Mouse (Mus musculus) E14TG2a.4 (cell line): ENCODE data around the gene Slc44a4.
A peak's percentile ranks its signal among the peaks of the same experiment; 100 is the strongest.
"Not testable (repeated sequence)": the region's sequence is repeated elsewhere in the genome, so short reads cannot be mapped to it uniquely, and the experiment has no call there.

ENCODE experiments used
- H3K27me3 ChIP-seq: 2 replicates; pipeline ENCODE4 v1.6.1; 2014; ENCODE audit warnings: low read length, control low read depth; ENCODE audit not compliant: insufficient read depth
- H3K36me3 ChIP-seq: 2 replicates; pipeline ENCODE4 v1.6.1; 2014; ENCODE audit warnings: low read length, control low read depth; ENCODE audit not compliant: insufficient read depth
- H3K4me1 ChIP-seq: replicated peaks from 2 replicates; pipeline ENCODE4 v1.6.1; 2014; ENCODE audit warnings: low read depth, low read length, control low read depth
- H3K4me3 ChIP-seq: replicated peaks from 2 replicates; pipeline ENCODE4 v1.5.1; 2014; ENCODE audit warnings: mild to moderate bottlenecking, low read length
- H3K9me3 ChIP-seq: 2 replicates; pipeline ENCODE4 v1.6.1; 2014; ENCODE audit warnings: low read length, control low read depth
- CTCF ChIP-seq: conservative IDR thresholded peaks from 2 replicates; pipeline ENCODE4 v1.5.1; 2014; ENCODE audit warnings: low read length
- NANOG ChIP-seq: IDR thresholded peaks from 2 replicates; pipeline ENCODE4 v1.6.1; 2014; ENCODE audit warnings: borderline replicate concordance, low read length, mixed read lengths
- POU5F1 ChIP-seq: IDR thresholded peaks from 2 replicates; pipeline ENCODE4 v1.6.1; 2014; ENCODE audit warnings: low read length, borderline replicate concordance

The Slc44a4 gene

DNA sequence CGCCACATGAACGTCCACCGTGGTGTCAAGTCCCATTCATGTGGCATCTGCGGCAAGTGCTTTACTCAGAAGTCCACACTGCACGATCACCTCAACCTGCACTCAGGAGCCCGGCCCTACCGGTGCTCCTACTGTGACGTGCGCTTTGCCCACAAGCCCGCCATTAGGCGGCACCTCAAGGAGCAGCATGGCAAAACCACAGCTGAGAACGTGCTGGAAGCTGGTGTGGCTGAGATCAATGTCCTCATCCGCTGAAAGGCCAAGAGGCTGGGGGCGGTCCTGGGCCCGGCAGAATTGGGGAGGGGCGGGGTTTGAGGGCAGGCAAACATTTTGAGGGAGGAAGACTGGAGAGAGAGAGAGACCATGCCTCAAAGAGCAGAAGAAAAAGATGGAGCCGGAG is 17.9 kb upstream of the Slc44a4 start:
- 0 out of 2 replicates have a peak, but pooled peaks cover 4% of the 10 kb centered on the region for H3K27me3 ChIP-seq
- H3K9me3 ChIP-seq: no peaks in the 10 kb centered on the region
- H3K4me1 ChIP-seq: peaks cover 70% of the 10 kb centered on the region
- H3K36me3 ChIP-seq: peaks cover 19% of the 10 kb centered on the region
- H3K4me3 ChIP-seq: peak overlapping the region; percentile 59
- TF ChIP-seq CTCF (no peak), POU5F1 (no peak), NANOG (no peak)

DNA sequence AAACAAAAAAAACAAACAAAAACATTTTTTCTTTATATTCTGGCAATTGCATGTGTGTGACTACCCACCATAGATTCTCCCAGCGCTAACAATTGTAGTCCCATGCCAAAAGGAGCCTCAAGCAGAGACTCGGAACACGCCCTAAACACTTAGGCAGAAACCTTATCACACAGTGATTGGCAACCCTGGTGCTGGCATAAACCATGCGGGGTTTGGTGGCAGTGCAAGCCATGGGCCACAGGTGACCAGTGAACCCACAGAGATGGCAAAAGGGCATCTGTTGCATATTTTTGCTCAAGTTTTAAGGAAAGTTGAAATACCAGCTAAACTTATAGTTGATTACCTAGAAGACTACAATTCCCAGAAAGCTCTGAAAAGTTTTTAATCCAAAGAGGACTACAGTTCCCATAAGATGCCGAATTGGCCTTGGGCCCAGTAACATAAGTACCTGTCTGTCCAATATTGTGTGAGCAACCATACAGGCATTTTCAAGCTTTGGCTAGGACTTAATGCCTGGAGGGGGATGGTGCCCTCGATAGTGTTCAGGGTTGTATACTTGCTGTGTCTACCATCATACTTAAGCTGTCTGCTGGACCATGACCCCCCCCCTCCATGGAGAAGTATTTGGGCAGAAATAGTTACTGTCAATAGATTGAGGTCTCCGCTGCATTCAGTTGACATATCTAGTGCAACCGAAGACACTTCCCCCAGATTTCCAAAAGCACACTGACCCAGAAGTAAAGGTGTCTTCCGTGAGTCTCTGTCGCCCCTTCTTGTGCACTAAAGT is 16.7 kb upstream of the Slc44a4 start:
- TF ChIP-seq POU5F1 (no peak), NANOG (no peak), CTCF (no peak)
- Histone ChIP-seq H3K4me3 (peak overlapping the region; percentile 92), H3K36me3 (peaks cover 25% of the 10 kb centered on the region), H3K4me1 (peaks cover 68% of the 10 kb centered on the region), H3K9me3 (no peaks in the 10 kb centered on the region), H3K27me3 (0 out of 2 replicates have a peak, but pooled peaks cover 4% of the 10 kb centered on the region)

DNA sequence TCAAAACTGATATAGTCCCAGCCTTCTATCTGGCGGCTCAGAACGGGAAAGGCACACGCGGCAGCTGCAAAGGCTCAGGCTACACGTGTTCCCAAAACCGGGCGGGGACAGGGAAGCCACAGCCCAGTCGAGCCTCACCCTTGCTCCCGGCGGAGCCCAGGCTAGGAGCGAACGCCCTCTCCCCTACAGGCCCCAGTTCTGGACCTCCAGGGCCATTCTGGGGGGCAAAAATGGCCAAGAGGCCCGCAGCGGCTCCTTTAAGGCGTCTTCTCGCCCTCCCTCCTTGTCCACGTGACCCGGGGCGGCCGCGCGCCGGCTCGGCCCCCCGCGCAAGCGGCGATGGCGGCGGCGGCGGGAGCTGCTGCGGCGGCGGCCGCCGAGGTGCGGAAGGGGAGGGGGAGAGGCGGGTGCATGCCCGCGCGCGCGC is 16.1 kb upstream of the Slc44a4 start, which contains the start of the genes C2 and Ehmt2:
Gene C2, minus strand, starts transcription at position 106 of the 427 bp plus-strand sequence.
Gene Ehmt2, plus strand, starts transcription at position 310 of the 427 bp plus-strand sequence.
- Histone ChIP-seq H3K4me1 (peaks cover 68% of the 10 kb centered on the region), H3K4me3 (peak within 1 kb of the TSS; percentile 92), H3K27me3 (0 out of 2 replicates have a peak, but pooled peaks cover 4% of the 10 kb centered on the region), H3K9me3 (no peaks in the 10 kb centered on the region), H3K36me3 (peaks cover 30% of the 10 kb centered on the region)
- no peak for TF ChIP-seq NANOG
- TF ChIP-seq POU5F1: no peak
- no peak for TF ChIP-seq CTCF

DNA sequence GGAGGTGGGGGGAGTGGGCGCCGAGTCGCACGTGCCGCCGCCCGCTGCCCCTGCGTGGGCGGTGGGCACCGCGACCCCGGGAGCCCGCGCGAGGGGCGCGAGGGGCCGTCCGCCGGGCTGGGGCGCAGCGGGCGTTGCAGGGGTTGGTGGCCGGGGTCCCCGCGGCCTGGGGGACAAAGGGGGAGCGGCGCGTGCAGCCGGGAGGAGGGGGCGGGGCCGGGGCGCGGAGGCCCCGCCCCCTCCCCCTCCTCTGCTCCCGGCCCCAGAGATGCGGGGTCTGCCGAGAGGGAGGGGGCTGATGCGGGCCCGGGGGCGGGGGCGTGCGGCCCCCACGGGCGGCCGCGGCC is 15.6 kb upstream of the Slc44a4 start:
- peaks cover 68% of the 10 kb centered on the region for H3K4me1 ChIP-seq
- 0 out of 2 replicates have a peak, but pooled peaks cover 4% of the 10 kb centered on the region for H3K27me3 ChIP-seq
- peak overlapping the region; percentile 92 for H3K4me3 ChIP-seq
- no peaks in the 10 kb centered on the region for H3K9me3 ChIP-seq
- TF ChIP-seq NANOG (no peak), POU5F1 (no peak), CTCF (no peak)
- peaks cover 34% of the 10 kb centered on the region for H3K36me3 ChIP-seq

DNA sequence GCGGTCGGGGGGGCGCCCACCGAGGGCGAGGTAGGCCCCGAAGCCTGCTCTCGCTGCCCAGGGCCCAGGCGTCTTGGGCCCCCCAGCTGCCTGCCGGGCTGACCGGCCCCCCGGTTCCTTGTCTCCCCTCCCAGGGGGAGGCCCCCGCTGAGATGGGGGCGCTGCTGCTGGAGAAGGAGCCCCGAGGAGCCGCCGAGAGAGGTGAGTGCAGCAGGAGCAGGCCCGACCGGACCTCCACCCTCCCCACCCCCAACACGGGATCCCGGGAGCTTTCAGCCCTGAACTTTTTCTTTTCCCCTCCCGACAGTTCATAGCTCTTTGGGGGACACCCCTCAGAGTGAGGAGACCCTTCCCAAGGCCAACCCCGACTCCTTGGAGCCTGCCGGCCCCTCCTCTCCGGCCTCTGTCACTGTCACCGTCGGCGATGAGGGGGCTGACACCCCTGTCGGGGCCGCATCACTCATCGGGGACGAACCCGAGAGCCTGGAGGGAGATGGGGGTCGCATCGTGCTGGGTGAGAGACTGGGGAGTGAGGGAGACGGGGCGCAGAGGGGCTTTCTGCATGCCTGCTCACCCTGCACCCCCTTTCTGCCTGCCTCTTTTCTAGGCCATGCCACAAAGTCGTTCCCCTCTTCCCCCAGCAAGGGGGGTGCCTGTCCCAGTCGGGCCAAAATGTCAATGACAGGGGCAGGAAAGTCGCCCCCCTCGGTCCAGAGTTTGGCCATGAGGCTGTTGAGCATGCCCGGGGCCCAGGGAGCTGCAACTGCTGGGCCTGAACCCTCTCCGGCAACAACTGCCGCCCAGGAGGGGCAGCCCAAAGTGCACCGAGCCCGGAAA is 15.0 kb upstream of the Slc44a4 start:
- no peak for TF ChIP-seq NANOG
- no peak for TF ChIP-seq POU5F1
- TF ChIP-seq CTCF: no peak

DNA sequence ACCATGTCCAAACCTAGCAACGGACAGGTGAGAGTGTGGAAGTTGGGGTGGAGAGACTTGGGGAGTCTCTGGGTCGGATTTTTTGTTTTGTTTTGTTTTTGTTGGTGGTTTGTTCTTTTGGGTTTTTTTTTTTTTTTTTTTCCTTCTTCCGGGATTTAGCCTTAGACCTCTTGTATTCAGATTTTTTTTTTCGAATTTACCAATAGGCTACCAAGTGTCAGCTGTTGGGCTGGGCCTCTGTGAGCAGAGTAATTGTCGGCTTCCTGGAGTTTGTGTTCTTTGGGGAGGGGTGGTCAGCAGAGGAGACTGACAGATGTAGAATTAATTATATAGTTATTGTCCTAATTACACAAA is 14.4 kb upstream of the Slc44a4 start:
- H3K27me3 ChIP-seq: 0 out of 2 replicates have a peak, but pooled peaks cover 4% of the 10 kb centered on the region
- peaks cover 46% of the 10 kb centered on the region for H3K36me3 ChIP-seq
- H3K4me1 ChIP-seq: peaks cover 76% of the 10 kb centered on the region
- no peaks in the 10 kb centered on the region for H3K9me3 ChIP-seq
- TF ChIP-seq NANOG (no peak), CTCF (no peak), POU5F1 (no peak)
- peak overlapping the region; percentile 92 for H3K4me3 ChIP-seq

More for the DNA sequence above, 15.0 kb upstream of the Slc44a4 start:
- Histone ChIP-seq H3K4me3 (peak overlapping the region; percentile 92), H3K4me1 (peaks cover 70% of the 10 kb centered on the region), H3K9me3 (no peaks in the 10 kb centered on the region), H3K27me3 (0 out of 2 replicates have a peak, but pooled peaks cover 4% of the 10 kb centered on the region), H3K36me3 (peaks cover 40% of the 10 kb centered on the region)

DNA sequence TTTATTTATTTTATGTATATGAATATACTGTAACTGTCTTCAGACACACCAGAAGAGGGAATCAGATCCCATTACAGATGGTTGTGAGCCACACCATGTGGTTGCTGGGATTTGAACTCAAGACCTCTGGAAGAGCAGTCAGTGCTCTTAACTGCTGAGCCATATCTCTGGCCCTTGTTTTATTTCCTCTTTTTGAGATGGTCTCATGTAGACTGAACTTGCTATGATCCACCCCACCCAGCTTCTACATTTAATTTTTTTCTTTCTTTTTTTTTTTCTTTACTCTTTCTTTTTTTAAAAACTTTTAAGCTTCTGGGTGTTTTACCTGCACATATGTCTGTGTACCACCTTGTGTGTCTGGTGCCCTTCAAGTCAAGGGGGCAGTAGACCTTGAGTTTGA is 13.4 kb upstream of the Slc44a4 start:
- not testable (repeated sequence) for H3K4me3 ChIP-seq, H3K9me3 ChIP-seq, H3K27me3 ChIP-seq
- H3K36me3 ChIP-seq: peaks cover 51% of the 10 kb centered on the region
- H3K4me1 ChIP-seq: peaks cover 77% of the 10 kb centered on the region

DNA sequence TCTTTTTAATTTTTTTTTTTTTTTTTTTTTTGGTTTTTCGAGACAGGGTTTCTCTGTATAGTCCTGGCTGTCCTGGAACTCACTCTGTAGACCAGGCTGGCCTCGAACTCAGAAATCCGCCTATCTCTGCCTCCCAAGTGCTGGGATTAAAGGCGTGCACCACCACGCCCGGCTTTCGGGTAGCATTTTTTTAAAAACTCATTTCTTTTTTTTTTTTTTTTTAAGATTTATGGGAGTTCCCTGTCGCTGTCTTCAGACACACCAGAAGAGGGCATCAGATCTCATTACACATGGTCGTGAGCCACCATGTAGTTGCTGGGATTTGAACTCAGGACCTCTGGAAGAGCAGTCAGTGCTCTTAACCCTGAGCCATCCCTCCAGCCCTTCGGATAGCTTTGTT is 12.3 kb upstream of the Slc44a4 start:
- H3K36me3 ChIP-seq: peaks cover 57% of the 10 kb centered on the region
- not testable (repeated sequence) for H3K27me3 ChIP-seq, H3K9me3 ChIP-seq
- 0 out of 2 replicates have a peak overlapping the region, but pooled peaks have one; percentile 46 for H3K4me3 ChIP-seq
- H3K4me1 ChIP-seq: peaks cover 78% of the 10 kb centered on the region

DNA sequence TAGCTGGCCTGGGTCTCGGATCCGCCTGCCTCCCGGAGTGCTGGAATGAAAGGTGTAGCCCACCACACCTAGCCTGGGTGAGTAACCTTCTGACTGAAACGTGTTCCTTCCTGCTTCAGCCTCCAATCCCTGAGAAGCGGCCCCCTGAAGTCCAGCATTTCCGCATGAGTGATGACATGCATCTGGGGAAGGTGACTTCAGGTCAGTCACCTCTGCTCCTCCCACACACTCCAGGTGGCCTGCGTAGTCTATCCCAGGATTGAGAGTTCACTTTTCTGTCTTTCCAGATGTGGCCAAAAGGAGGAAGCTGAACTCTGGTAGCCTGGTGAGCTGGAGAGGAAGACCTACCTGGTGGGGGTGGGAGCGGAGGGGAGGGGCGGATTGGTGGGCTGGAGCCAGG is 11.4 kb upstream of the Slc44a4 start:
- TF ChIP-seq CTCF (no peak), NANOG (no peak), POU5F1 (no peak)
- Histone ChIP-seq H3K27me3 (no peaks in the 10 kb centered on the region), H3K36me3 (peaks cover 67% of the 10 kb centered on the region), H3K4me1 (peaks cover 79% of the 10 kb centered on the region), H3K9me3 (no peaks in the 10 kb centered on the region), H3K4me3 (peak overlapping the region; percentile 46)
